Mouse (Mus musculus) forebrain, embryonic 12.5 days (tissue): ENCODE results near the gene Ror1. TPM values are rescaled to one million over a fixed set of nuclear protein-coding genes. Genes with fewer than 3 reads are reported as not detected.

Experiments
- ATAC-seq: fragments of 200-750 bp; cut with Nextera tagmentation; 2 replicates; pipeline ENCODE4 v1.8.0; 2017; ENCODE audit warnings: moderate TSS enrichment; ENCODE audit not compliant: low FRiP score
- H3K27ac ChIP-seq: fragments of 300-500 bp; sonication (generic); 2 replicates; pipeline ENCODE4 v1.5.1; 2016; ENCODE audit warnings: mild to moderate bottlenecking
- H3K27me3 ChIP-seq: fragments of 300-500 bp; sonication (generic); 2 replicates; pipeline ENCODE4 v1.6.1; 2016; ENCODE audit warnings: mild to moderate bottlenecking
- H3K36me3 ChIP-seq: fragments of 300-500 bp; sonication (generic); replicated peaks from 2 replicates; pipeline ENCODE4 v1.6.1; 2016; ENCODE audit warnings: mild to moderate bottlenecking
- H3K4me1 ChIP-seq: fragments of 300-500 bp; sonication (generic); 2 replicates; pipeline ENCODE4 v1.6.1; 2016
- H3K4me2 ChIP-seq: fragments of 300-500 bp; sonication (generic); 2 replicates; pipeline ENCODE4 v1.6.1; 2016; ENCODE audit warnings: mild to moderate bottlenecking, moderate library complexity
- H3K4me3 ChIP-seq: fragments of 300-500 bp; sonication (generic); replicated peaks from 2 replicates; pipeline ENCODE4 v1.5.1; 2016; ENCODE audit warnings: mild to moderate bottlenecking
- H3K9ac ChIP-seq: fragments of 300-500 bp; sonication (generic); 2 replicates; pipeline ENCODE4 v1.6.1; 2016; ENCODE audit warnings: mild to moderate bottlenecking
- H3K9me3 ChIP-seq: fragments of 300-500 bp; sonication (generic); 2 replicates; pipeline ENCODE4 v1.6.1; 2016
- whole genome bisulfite sequencing: fragments of 180-500 bp; shearing (Covaris S2); methylation state at CpG from one replicate; pipeline ENCODE4 v1.1.7; 2016; 5-methylcytosine and 5-hydroxymethylcytosine counted together
- polyA plus RNA-seq: library from polyadenylated mRNA; unstranded; fragments of >200 nt; fragmentation: Nextera tagmentation; extraction: Ambion mirVana; gene quantifications from 2 replicates; pipeline ENCODE4 v1.2.1, GENCODE M21; 2016

The Ror1 gene
- polyA plus RNA-seq, 1 experiment from 2014 or later, result 4.6 TPM

DNA sequence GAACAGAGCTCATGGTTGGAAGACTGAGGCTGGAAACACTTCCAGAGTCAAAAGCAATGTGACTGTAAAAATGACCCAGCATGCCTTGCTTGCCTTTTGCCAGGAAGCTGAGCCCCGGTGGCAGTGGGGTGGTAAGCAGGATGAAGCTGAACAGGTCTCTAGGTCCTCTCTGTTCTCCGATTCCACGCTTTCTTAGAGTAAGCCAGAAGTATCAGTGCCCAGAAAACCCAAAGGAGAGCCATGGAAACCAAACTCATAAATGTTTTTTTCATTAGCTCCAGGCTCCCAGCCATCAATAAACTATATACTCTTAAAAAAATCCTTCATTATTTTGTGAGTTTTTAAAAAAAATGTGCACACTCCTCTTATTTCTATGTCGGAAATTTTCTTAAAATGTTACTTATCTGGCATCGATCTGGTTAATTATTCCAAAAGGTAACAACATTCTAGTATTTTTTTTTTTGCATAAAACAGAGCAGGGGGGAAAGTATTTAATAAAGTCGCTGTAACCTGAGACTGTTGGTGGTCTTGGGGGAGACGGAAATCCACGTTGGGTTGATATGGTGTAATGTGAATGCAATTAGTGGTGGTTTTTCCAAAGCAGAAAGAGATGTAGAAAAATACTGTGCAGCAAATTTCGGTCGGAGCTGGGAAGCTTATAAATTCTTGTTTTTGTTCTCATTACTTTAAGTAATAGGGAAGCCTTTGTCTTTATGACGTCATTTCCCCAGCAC lies 41.7 kb downstream of the Ror1 start:
- H3K4me1 ChIP-seq, result no peaks in the 10 kb centered on the region
- H3K4me2 ChIP-seq, result no peak overlapping the region
- no peaks in the 10 kb centered on the region for H3K9me3 ChIP-seq
- no peak overlapping the region for H3K27ac ChIP-seq
- ATAC-seq, result no peak
- 84% methylated on average over 11 of the region's 11 CpGs for WGBS
- no peak overlapping the region for H3K9ac ChIP-seq
- no peaks in the 10 kb centered on the region for H3K36me3 ChIP-seq
- no peak overlapping the region for H3K4me3 ChIP-seq
- H3K27me3 ChIP-seq, result no peaks in the 10 kb centered on the region

DNA sequence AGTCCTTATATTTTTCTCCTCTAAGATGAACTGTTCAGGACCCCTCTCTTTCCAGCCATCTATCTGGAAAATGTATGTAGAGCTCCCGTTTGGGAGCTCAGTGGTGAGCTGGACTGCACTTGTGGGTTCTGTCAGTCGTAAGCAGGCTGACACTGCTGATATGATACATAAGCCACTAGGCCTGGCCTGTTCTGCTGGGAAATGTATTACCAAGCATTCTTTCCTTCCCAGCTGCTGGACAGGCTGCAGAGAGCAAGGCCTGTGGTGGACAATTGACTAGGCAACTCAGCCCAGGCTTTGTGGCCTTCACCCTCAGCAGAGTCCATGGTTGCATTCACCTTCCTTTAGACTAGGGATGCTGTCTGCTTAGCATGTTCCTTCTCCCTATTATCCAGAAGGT lies 46.0 kb downstream of the Ror1 start:
- no peak for ATAC-seq
- Histone ChIP-seq H3K4me3 (no peak overlapping the region), H3K4me2 (no peak overlapping the region), H3K4me1 (no peaks in the 10 kb centered on the region), H3K9ac (no peak overlapping the region), H3K27ac (no peak overlapping the region), H3K27me3 (no peaks in the 10 kb centered on the region), H3K36me3 (no peaks in the 10 kb centered on the region), H3K9me3 (no peaks in the 10 kb centered on the region)
- WGBS, result 85% methylated on average over 2 of the region's 2 CpGs

DNA sequence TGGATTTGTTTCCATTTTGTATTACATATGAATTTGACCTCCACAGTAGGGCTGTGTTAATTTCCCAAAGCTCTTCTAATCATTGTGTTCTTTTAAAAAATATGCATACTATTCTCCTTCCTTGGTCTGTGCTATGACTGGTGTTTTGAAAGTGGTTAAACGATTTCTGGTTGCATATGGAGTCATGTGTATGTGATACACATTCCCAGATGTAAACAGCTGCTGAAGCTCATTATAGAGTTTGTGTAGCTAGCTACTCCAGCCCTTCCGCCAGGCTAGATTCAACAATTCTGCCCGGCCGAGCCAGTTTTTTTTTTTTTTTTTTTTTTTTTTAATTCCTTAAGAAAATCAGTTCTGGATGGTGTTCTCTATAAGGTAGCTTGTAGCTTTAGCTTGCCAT lies 49.2 kb downstream of the Ror1 start:
- Histone ChIP-seq H3K4me1 (no peaks in the 10 kb centered on the region), H3K36me3 (no peaks in the 10 kb centered on the region), H3K9ac (no peak overlapping the region), H3K4me3 (no peak overlapping the region), H3K9me3 (no peaks in the 10 kb centered on the region), H3K4me2 (no peak overlapping the region), H3K27ac (no peak overlapping the region), H3K27me3 (no peaks in the 10 kb centered on the region)
- WGBS, result 78% methylated on average over 4 of the region's 4 CpGs
- no peak for ATAC-seq

DNA sequence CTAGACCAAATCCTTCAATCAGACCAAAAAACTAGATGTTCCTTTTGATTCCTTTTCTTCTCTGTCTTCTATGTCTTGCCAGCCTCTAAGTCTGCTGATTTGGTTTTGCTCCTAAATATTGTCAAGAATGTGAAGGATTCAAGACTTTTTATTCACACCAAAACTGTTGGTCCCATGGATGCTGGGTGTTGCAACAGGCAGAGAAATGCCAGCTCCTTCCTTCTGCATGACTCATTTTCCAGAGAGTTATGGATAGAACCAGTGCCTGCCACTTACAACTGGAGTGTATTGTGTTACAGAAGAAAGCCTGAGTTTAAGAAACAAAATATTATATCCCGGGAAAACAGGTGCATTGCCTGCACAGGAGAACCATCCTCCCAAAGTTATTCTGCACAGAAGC lies 55.2 kb downstream of the Ror1 start:
- peaks cover 7% of the 10 kb centered on the region for H3K4me1 ChIP-seq
- ATAC-seq, result no peak
- no peak overlapping the region for H3K4me2 ChIP-seq
- H3K36me3 ChIP-seq, result no peaks in the 10 kb centered on the region
- 92% methylated on average over 1 of the region's 1 CpGs for WGBS
- H3K4me3 ChIP-seq, result no peak overlapping the region
- no peaks in the 10 kb centered on the region for H3K27me3 ChIP-seq
- H3K9ac ChIP-seq, result no peak overlapping the region
- no peaks in the 10 kb centered on the region for H3K9me3 ChIP-seq
- H3K27ac ChIP-seq, result no peak overlapping the region

DNA sequence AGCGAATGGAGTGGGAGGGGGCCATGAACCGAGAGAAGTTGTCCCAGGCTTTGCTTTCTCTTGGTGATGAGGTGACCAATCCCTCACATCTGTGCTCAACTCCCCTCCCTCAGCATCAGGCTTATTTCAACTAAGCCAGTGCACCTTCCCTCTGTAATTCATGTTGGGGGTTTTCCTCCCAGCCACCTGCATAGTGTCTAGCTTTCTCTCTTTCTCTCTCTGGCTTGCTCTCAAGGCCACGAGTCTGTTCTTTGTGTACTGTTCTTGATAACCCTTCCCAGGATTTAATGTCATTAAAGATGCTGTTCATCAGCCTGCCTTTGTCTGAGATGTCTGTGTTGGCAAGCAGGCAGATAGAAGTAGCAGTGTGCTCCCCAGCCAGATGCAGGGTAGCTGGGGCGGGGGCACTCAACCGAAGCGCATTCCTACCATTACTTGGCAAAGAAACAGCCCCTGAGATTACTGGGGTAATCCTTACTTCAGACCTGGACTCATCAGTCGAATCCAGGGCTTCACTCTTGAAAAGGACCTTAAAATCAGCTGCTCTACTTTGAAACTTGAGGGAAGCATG lies 59.1 kb downstream of the Ror1 start:
- ATAC-seq, result no peak
- Histone ChIP-seq H3K4me1 (peaks cover 7% of the 10 kb centered on the region), H3K27ac (no peak overlapping the region), H3K4me3 (no peak overlapping the region), H3K9ac (no peak overlapping the region), H3K9me3 (no peaks in the 10 kb centered on the region), H3K36me3 (no peaks in the 10 kb centered on the region), H3K27me3 (no peaks in the 10 kb centered on the region), H3K4me2 (no peak overlapping the region)
- 28% methylated on average over 7 of the region's 7 CpGs for WGBS

DNA sequence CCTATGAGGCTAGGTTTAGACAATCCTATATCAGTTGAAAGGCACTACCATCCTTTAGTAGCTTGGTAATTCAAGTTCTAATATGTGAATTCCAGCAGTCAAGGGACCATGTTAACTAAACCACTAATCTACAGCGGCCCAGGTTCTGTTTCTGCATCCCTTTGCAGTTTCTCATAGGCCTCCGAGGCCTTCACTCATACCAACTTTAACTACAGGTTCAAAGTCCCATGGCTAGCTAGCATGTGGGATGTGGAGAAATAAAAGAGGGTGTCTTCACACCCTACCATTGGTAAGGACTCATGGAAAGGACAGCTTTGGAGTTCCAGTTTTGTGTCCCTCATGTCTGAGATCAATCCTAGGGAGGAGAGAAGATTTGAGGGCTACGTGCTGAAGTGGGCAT lies 60.1 kb downstream of the Ror1 start:
- H3K36me3 ChIP-seq, result no peaks in the 10 kb centered on the region
- 86% methylated on average over 3 of the region's 3 CpGs for WGBS
- no peak overlapping the region for H3K27ac ChIP-seq
- no peaks in the 10 kb centered on the region for H3K27me3 ChIP-seq
- H3K4me3 ChIP-seq, result no peak overlapping the region
- ATAC-seq, result no peak
- H3K4me2 ChIP-seq, result no peak overlapping the region
- H3K9ac ChIP-seq, result no peak overlapping the region
- H3K9me3 ChIP-seq, result no peaks in the 10 kb centered on the region
- peaks cover 7% of the 10 kb centered on the region for H3K4me1 ChIP-seq

DNA sequence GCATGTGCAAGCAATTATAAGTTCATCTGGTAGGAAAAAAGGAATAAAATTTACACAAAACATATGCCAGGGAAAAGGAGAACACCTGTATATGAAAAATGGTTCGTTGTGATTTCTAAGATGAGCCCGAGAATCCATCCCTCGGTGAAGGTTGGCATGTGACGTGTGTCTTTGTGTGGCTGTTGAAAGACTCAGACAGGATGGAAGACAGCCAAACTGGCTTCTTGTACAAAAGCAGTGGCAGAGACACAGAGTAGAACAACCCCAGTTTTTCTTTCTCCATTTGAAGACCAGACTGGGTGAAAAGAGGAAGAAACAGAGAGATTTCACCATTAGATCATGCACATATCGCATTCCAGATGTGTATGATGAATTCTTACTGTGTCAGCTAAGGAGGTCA lies 62.8 kb downstream of the Ror1 start:
- no peaks in the 10 kb centered on the region for H3K9me3 ChIP-seq
- no peak overlapping the region for H3K9ac ChIP-seq
- no peak overlapping the region for H3K4me2 ChIP-seq
- no peaks in the 10 kb centered on the region for H3K36me3 ChIP-seq
- no peaks in the 10 kb centered on the region for H3K27me3 ChIP-seq
- no peak overlapping the region for H3K4me3 ChIP-seq
- no peak for ATAC-seq
- WGBS, result 82% methylated on average over 5 of the region's 5 CpGs
- H3K27ac ChIP-seq, result no peak overlapping the region
- H3K4me1 ChIP-seq, result peaks cover 7% of the 10 kb centered on the region

DNA sequence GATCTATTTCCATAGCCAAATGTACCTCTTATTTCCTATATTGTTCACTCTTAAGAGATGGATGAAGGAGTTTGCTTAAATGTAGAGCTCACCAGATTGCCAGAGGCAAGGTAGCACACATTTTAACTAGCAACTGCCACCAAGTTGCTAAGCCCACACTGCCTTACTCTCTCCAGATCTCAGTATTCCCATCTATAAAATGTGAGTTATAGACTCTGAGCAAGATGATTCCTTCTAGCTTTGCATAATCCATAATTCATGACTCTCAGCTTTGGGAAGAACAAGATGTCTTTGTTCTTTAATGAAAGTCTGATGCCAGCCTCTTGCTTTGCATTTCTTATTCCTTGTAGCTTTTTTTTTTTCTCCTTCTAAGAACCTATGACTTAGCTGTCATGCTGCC lies 64.6 kb downstream of the Ror1 start:
- Histone ChIP-seq H3K4me3 (no peak overlapping the region), H3K9me3 (no peaks in the 10 kb centered on the region), H3K4me1 (no peaks in the 10 kb centered on the region), H3K36me3 (no peaks in the 10 kb centered on the region), H3K27me3 (no peaks in the 10 kb centered on the region), H3K4me2 (no peak overlapping the region), H3K9ac (no peak overlapping the region), H3K27ac (no peak overlapping the region)
- ATAC-seq, result no peak

DNA sequence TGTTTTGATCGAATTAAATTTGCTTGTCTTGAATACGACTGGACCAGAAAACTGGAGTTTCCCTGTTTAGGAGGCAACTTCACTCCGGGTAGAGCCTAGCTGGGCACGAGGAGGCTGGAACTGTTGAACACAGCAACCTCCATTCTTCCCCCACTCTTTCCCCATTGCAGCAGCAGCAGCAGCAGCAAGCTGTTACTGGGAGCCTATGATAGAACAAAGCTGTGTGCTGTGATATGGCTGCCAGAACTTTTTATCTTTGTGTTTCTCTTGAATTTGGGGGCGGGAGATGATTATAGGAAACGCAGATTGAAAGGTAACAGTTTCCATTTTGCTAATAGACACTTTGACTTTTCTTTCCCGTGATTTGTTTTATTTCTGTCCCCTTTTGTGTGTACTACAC lies 70.2 kb downstream of the Ror1 start:
- Histone ChIP-seq H3K27ac (no peak overlapping the region), H3K4me2 (no peak overlapping the region), H3K36me3 (no peaks in the 10 kb centered on the region), H3K27me3 (no peaks in the 10 kb centered on the region), H3K4me3 (no peak overlapping the region), H3K9ac (no peak overlapping the region), H3K9me3 (no peaks in the 10 kb centered on the region), H3K4me1 (peaks cover 17% of the 10 kb centered on the region)
- WGBS, result 80% methylated on average over 7 of the region's 7 CpGs
- ATAC-seq, result no peak

DNA sequence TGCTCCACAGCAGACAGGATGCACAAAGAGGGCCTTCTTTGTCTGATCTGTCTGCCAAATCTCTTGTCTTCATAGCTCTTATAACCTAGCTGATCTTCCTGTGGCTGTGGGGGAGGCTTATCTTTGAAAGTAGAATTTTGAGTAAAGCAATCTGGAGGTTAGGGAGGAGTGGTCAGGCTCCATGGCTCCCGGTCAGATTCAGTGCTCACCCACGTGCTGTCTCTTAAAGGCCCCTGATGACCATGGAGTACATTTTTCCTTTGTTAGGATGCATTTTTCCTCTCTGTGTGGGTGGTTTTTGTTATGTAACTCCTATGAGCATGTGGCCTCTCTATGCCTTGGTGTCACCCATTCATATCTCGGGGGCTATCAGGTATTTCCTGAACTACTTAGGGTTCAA lies 71.3 kb downstream of the Ror1 start:
- H3K27me3 ChIP-seq, result no peaks in the 10 kb centered on the region
- 70% methylated on average over 3 of the region's 3 CpGs for WGBS
- no peak overlapping the region for H3K4me2 ChIP-seq
- no peak overlapping the region for H3K27ac ChIP-seq
- ATAC-seq, result no peak
- H3K4me3 ChIP-seq, result no peak overlapping the region
- no peaks in the 10 kb centered on the region for H3K36me3 ChIP-seq
- H3K4me1 ChIP-seq, result peaks cover 27% of the 10 kb centered on the region
- H3K9ac ChIP-seq, result no peak overlapping the region
- H3K9me3 ChIP-seq, result no peaks in the 10 kb centered on the region

DNA sequence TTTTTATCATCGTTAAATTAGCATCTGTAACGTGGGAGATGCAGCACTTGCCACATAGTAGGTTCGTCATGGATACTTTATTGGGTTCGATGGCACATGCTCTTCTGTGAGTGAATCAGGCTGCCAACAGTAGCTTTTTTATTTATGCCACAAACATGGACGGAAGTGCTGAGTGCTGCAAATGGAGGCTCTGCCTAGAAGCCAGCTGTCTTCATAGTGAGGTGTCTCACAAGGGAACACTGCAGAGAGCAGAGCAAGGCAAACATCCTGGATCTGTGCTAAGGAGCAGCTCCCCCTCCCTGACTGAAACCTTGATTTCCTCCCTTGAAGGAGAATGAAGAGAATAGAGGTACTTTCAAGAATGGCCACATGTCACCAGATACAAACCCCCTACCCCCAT lies 74.1 kb downstream of the Ror1 start:
- Histone ChIP-seq H3K4me2 (peak overlapping the region; percentile 42; the same call in 1 of the 2 replicates), H3K27me3 (no peaks in the 10 kb centered on the region), H3K4me1 (peaks cover 27% of the 10 kb centered on the region), H3K36me3 (no peaks in the 10 kb centered on the region), H3K9me3 (no peaks in the 10 kb centered on the region), H3K4me3 (no peak overlapping the region; the same call in 1 of the 2 replicates), H3K9ac (no peak overlapping the region), H3K27ac (no peak overlapping the region)
- WGBS, result 68% methylated on average over 5 of the region's 5 CpGs
- ATAC-seq, result peak; percentile 41; the same call in 1 of the 2 replicates

DNA sequence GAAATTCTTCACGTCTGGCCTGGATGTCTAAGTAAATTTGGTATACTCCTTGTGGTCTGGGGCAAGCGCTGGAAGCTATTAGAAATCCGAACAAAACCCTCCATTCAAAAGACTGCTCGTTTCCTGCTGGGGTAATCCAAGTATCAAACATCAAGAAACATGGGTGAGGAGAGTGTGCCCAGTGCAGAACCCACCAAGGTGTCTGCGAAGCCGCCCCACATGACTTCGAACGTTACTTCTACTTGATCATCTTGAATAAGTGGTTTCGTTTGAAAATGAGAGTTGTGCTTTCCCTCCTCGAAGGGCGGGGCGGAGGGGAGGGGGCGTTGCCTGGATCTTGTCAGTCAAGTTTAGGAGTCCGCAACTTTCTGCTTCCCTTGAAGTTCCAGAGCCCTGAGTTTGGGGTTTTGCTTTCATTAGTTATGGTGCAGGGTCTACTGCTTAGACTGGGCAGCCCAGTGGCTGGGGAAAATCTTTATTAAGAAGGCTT lies 74.6 kb downstream of the Ror1 start:
- 14% methylated on average over 14 of the region's 14 CpGs for WGBS
- Histone ChIP-seq H3K27ac (0 out of 2 replicates have a peak overlapping the region, but pooled peaks have one; percentile 42), H3K9ac (no peak overlapping the region), H3K27me3 (no peaks in the 10 kb centered on the region), H3K4me3 (peak overlapping the region; percentile 20; the same call in 1 of the 2 replicates), H3K9me3 (no peaks in the 10 kb centered on the region), H3K36me3 (no peaks in the 10 kb centered on the region), H3K4me2 (peak overlapping the region; percentile 42), H3K4me1 (peaks cover 27% of the 10 kb centered on the region)
- ATAC-seq, result peak; percentile 57; the same call in 1 of the 2 replicates

DNA sequence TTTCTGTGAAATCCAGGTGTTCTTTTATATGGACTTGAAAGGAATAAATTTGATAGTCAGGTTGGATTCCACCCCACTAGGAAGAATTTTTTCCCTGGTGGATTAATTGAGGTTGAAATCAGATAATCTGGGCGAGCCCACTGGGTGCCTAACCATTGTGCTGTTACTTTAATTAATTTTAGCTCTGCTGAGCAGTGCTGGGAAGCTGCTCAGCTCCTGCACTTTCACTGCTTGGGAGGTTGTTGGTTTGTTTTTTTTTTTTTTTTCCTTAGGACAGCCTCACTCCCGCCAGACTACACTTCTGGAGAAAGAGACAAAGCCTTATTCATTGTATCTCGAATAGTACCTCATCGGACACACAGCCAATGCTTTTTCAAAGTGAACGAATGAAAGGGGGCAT lies 75.2 kb downstream of the Ror1 start:
- Histone ChIP-seq H3K9ac (no peak overlapping the region), H3K36me3 (no peaks in the 10 kb centered on the region), H3K4me3 (no peak overlapping the region), H3K4me2 (peak overlapping the region; percentile 42), H3K27ac (no peak overlapping the region), H3K9me3 (no peaks in the 10 kb centered on the region), H3K4me1 (peaks cover 27% of the 10 kb centered on the region), H3K27me3 (no peaks in the 10 kb centered on the region)
- no peak for ATAC-seq
- 10% methylated on average over 5 of the region's 5 CpGs for WGBS
